Mouse (Mus musculus) hindbrain, postnatal 0 days (tissue): ENCODE results near the gene Gm27027. TPM values are rescaled to one million over a fixed set of nuclear protein-coding genes. Genes with fewer than 3 reads are reported as not detected.

Source experiments
- ATAC-seq: fragments of 200-750 bp; cut with Nextera tagmentation; 2 replicates; pipeline ENCODE4 v1.8.0; 2017; ENCODE audit warnings: mild to moderate bottlenecking, moderate TSS enrichment, moderate library complexity
- DNase-seq: peaks from one replicate; pipeline ENCODE4 v3.0.0-alpha.2; 2015; ENCODE audit warnings: low spot score
- H3K27ac ChIP-seq: fragments of 300-500 bp; sonication (generic); 2 replicates; pipeline ENCODE4 v1.5.1; 2014; ENCODE audit warnings: mild to moderate bottlenecking
- H3K27me3 ChIP-seq: fragments of 300-500 bp; sonication (generic); 2 replicates; pipeline ENCODE4 v1.6.1; 2014; ENCODE audit warnings: low read length, mixed read lengths; ENCODE audit not compliant: insufficient read depth
- H3K36me3 ChIP-seq: fragments of 300-500 bp; sonication (generic); 2 replicates; pipeline ENCODE4 v1.6.1; 2014; ENCODE audit warnings: low read length, mixed read lengths; ENCODE audit not compliant: insufficient read depth
- H3K4me1 ChIP-seq: fragments of 300-500 bp; sonication (generic); 2 replicates; pipeline ENCODE4 v1.6.1; 2014; ENCODE audit warnings: antibody characterized with exemption, low read length, mixed read lengths; ENCODE audit not compliant: insufficient read depth
- H3K4me2 ChIP-seq: fragments of 300-500 bp; sonication (generic); 2 replicates; pipeline ENCODE4 v1.6.1; 2014; ENCODE audit warnings: low read depth, mild to moderate bottlenecking, low read length, moderate library complexity, mixed read lengths
- H3K4me3 ChIP-seq: fragments of 300-500 bp; sonication (generic); 2 replicates; pipeline ENCODE4 v1.5.1; 2014; ENCODE audit warnings: low read length
- H3K9ac ChIP-seq: fragments of 300-500 bp; sonication (generic); replicated peaks from 2 replicates; pipeline ENCODE4 v1.6.1; 2014; ENCODE audit warnings: mild to moderate bottlenecking, low read length, moderate library complexity, mixed read lengths
- H3K9me3 ChIP-seq: fragments of 300-500 bp; sonication (generic); 2 replicates; pipeline ENCODE4 v1.6.1; 2016; ENCODE audit warnings: low read length, mixed read lengths
- CTCF ChIP-seq: IDR thresholded peaks from 2 replicates; pipeline ENCODE4 v1.5.1; 2016; ENCODE audit warnings: antibody characterized with exemption, control low read depth, low read depth
- WGBS: fragments of 180-500 bp; shearing (Covaris S2); extraction: QIAGEN DNeasy Blood & Tissue Kit; methylation state at CpG from one replicate; pipeline ENCODE4 v1.1.7; 2014; 5-methylcytosine and 5-hydroxymethylcytosine counted together
- polyA plus RNA-seq: library from polyadenylated mRNA; unstranded; fragments of >200 nt; fragmentation: Nextera tagmentation; extraction: Ambion mirVana; gene quantifications from 2 replicates; pipeline ENCODE4 v1.2.1, GENCODE M21; 2015
- total RNA-seq: library from RNA; depleted of rRNA; stranded (reverse); fragments of >200 nt; gene quantifications from 2 replicates; pipeline ENCODE4 v1.2.3, GENCODE M21; 2014

The Gm27027 gene
- total and polyA plus RNA-seq, 2 experiments from 2014 or later = not detected

DNA sequence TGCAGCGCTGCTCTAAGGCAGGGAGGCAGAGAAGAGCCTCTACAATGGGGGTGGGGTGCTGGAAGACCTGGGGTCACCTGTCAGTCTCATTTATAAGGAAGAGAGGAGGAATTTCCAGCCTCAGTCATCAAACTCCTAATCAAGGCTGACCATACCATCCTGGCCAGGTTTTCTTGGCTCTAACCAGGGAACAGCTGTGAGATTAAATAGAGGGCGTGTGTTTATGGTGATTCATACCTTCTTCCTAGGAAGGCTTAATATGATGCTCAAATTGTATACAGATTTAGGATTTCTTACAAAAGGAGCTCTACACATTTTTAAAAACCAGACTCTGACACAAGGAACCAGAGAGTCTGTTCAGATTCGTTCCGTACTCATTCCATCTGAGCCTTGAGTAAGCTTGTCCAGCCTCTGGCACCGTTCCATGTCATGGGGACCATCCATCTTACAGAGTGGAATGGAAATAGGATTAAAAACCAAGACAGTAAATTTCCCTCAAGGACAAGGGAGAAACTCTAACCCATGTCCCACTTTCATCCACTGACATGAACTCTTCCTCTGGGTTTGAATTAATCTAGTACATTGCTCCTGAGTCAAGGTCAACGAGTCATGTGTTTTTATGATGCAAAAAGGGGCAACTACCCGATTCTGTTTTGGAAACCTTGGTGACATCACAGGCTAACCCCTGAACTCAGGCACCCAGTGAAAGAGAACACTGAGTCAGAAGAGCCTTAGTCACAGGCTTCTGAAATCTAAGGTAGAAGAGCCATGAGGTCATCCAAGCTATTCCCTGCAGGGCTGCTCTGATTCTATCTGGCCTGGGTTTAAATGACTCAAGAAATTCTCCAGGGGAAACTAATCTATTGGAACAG lies 16.7 kb downstream of the Gm27027 start:
- 79% methylated on average over 7 of the region's 7 CpGs for WGBS
- no peak overlapping the region for H3K4me2 ChIP-seq
- H3K36me3 ChIP-seq = peaks cover 36% of the 10 kb centered on the region
- H3K4me1 ChIP-seq = peaks cover 16% of the 10 kb centered on the region; the same call in 1 of the 2 replicates
- no peaks in the 10 kb centered on the region for H3K9me3 ChIP-seq
- H3K4me3 ChIP-seq = no peak overlapping the region
- no peak overlapping the region for H3K9ac ChIP-seq
- TF ChIP-seq CTCF = no peak
- no peak overlapping the region for H3K27ac ChIP-seq
- ATAC-seq = no peak
- no peaks in the 10 kb centered on the region for H3K27me3 ChIP-seq
- peak; percentile 38 for DNase-seq

- Histone ChIP-seq H3K9ac (peak overlapping the region; percentile 53), H3K4me3 (peak overlapping the region; percentile 31), H3K4me1 (peaks cover 16% of the 10 kb centered on the region; the same call in 1 of the 2 replicates), H3K27me3 (no peaks in the 10 kb centered on the region), H3K27ac (peak overlapping the region; percentile 73), H3K4me2 (peak overlapping the region; percentile 65), H3K36me3 (peaks cover 23% of the 10 kb centered on the region), H3K9me3 (no peaks in the 10 kb centered on the region)
- WGBS = 2% methylated on average over 37 of the region's 37 CpGs
- peak; percentile 47 for TF ChIP-seq CTCF
- ATAC-seq (peak; percentile 82), DNase-seq (peak; percentile 74)
Observed at GRCm38 (mm10) chr2:93976436-93977252, 19.5 kb downstream of the Gm27027 start.

- peak overlapping the region; percentile 65 for H3K4me2 ChIP-seq
- H3K9ac ChIP-seq = peak overlapping the region; percentile 53
- H3K4me3 ChIP-seq = peak overlapping the region; percentile 31
- ATAC-seq = peak; percentile 10; the same call in 1 of the 2 replicates
- no peaks in the 10 kb centered on the region for H3K9me3 ChIP-seq
- H3K27me3 ChIP-seq = no peaks in the 10 kb centered on the region
- no peak for DNase-seq
- peaks cover 14% of the 10 kb centered on the region; the same call in 1 of the 2 replicates for H3K36me3 ChIP-seq
- WGBS = 20% methylated on average over 21 of the region's 21 CpGs
- H3K4me1 ChIP-seq = peaks cover 16% of the 10 kb centered on the region; the same call in 1 of the 2 replicates
- no peak for TF ChIP-seq CTCF
- H3K27ac ChIP-seq = peak overlapping the region; percentile 73
Observed at GRCm38 (mm10) chr2:93975526-93976435, 20.4 kb downstream of the Gm27027 start.

GRCm38 (mm10) chr2:93975041-93975440 lies 21.1 kb downstream of the Gm27027 start:
- H3K36me3 ChIP-seq = peaks cover 7% of the 10 kb centered on the region; the same call in 1 of the 2 replicates
- no peak for TF ChIP-seq CTCF
- WGBS = 38% methylated on average over 7 of the region's 7 CpGs
- peaks cover 16% of the 10 kb centered on the region; the same call in 1 of the 2 replicates for H3K4me1 ChIP-seq
- H3K4me2 ChIP-seq = no peak overlapping the region
- no peaks in the 10 kb centered on the region for H3K27me3 ChIP-seq
- no peaks in the 10 kb centered on the region for H3K9me3 ChIP-seq
- DNase-seq (no peak), ATAC-seq (no peak)
- no peak overlapping the region for H3K4me3 ChIP-seq
- H3K9ac ChIP-seq = no peak overlapping the region
- H3K27ac ChIP-seq = no peak overlapping the region

DNA sequence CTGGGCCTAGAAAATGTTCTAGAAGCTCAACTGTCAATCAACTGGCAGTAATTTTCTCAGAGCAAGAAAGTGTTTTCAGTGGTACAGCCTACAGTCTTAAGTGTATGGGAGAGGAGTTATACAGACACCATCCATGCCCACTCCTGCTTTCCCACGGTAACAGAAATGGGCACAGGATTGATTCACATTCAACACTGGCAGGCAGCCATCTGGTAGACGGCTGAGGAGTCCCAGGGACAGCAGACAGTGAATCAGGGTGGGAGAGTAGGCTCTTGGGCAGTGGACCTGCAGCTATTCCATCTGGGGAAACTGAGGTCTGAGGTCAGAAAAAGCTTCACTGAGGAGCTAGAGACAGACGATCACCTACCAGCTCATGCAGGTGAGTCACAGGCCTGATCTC lies 24.5 kb downstream of the Gm27027 start:
- 44% methylated on average over 3 of the region's 3 CpGs for WGBS
- DNase-seq (no peak), ATAC-seq (no peak)
- Histone ChIP-seq H3K27ac (no peak overlapping the region), H3K27me3 (no peaks in the 10 kb centered on the region), H3K4me1 (peaks cover 11% of the 10 kb centered on the region; the same call in 1 of the 2 replicates), H3K4me3 (no peak overlapping the region), H3K9ac (no peak overlapping the region), H3K4me2 (no peak overlapping the region), H3K9me3 (no peaks in the 10 kb centered on the region), H3K36me3 (no peaks in the 10 kb centered on the region)
- TF ChIP-seq CTCF = no peak
